Mouse (Mus musculus): ENCODE data around the gene Pten. TPM values are rescaled to one million over a fixed set of nuclear protein-coding genes. Genes with fewer than 3 reads are reported as not detected.

The Pten gene
- polyA plus RNA-seq (2015; fragmentation: Nextera tagmentation; extraction: Ambion mirVana): 2.4 and 2.6 TPM in 2 replicates

GRCm38 (mm10) chr19:32756900-32757725 lies at the start of gene Pten:
Gene Pten (plus strand): TSS chr19:32757497.
- peak within 1 kb of the TSS; percentile 94 for H3K27ac ChIP-seq (replicated peaks)
- under 1% methylated on average over 77 of the region's 77 CpGs for WGBS (ENCODE audit: insufficient replicate concordance)
- no peaks in the 10 kb centered on the region for H3K36me3 ChIP-seq (replicated peaks)
- H3K4me3 ChIP-seq (replicated peaks): peak within 1 kb of the TSS; percentile 98
- peak within 1 kb of the TSS; percentile 100 for H3K4me2 ChIP-seq
- peaks cover 10% of the 10 kb centered on the region for H3K27me3 ChIP-seq
- peak within 1 kb of the TSS; percentile 97 for H3K9ac ChIP-seq
- peaks cover 50% of the 10 kb centered on the region for H3K4me1 ChIP-seq (replicated peaks)
- H3K9me3 ChIP-seq (replicated peaks): no peaks in the 10 kb centered on the region
- ATAC-seq (ENCODE audit: insufficient read depth): peak; percentile 87

- H3K27me3 ChIP-seq: no peaks in the 10 kb centered on the region
- H3K9ac ChIP-seq: no peak overlapping the region
- H3K4me1 ChIP-seq (replicated peaks): peaks cover 27% of the 10 kb centered on the region
- no peak for ATAC-seq (ENCODE audit: insufficient read depth)
- H3K9me3 ChIP-seq (replicated peaks): no peaks in the 10 kb centered on the region
- WGBS (ENCODE audit: insufficient replicate concordance): 72% methylated on average over 5 of the region's 5 CpGs
- H3K4me3 ChIP-seq (replicated peaks): no peak overlapping the region
- H3K4me2 ChIP-seq: no peak overlapping the region
- H3K27ac ChIP-seq (replicated peaks): no peak overlapping the region
- H3K36me3 ChIP-seq (replicated peaks): peaks cover 21% of the 10 kb centered on the region
These were observed 48.3 kb upstream of the Pten start for GRCm38 (mm10) chr19:32708996-32709395.

- Histone ChIP-seq H3K9me3 (replicated peaks) (no peaks in the 10 kb centered on the region), H3K27me3 (no peaks in the 10 kb centered on the region), H3K4me2 (no peak overlapping the region), H3K9ac (no peak overlapping the region), H3K27ac (replicated peaks) (no peak overlapping the region), H3K36me3 (replicated peaks) (peaks cover 11% of the 10 kb centered on the region), H3K4me1 (replicated peaks) (peaks cover 32% of the 10 kb centered on the region), H3K4me3 (replicated peaks) (no peak overlapping the region)
- no peak for ATAC-seq (ENCODE audit: insufficient read depth)
- 39% methylated on average over 3 of the region's 3 CpGs for WGBS (ENCODE audit: insufficient replicate concordance)
These were observed 47.0 kb upstream of the Pten start for GRCm38 (mm10) chr19:32710288-32710687.

GRCm38 (mm10) chr19:32711761-32712541 lies 45.3 kb upstream of the Pten start:
- peak; percentile 95 for ATAC-seq (ENCODE audit: insufficient read depth)
- H3K9me3 ChIP-seq (replicated peaks): no peaks in the 10 kb centered on the region
- under 1% methylated on average over 63 of the region's 63 CpGs for WGBS (ENCODE audit: insufficient replicate concordance)
- no peaks in the 10 kb centered on the region for H3K36me3 ChIP-seq (replicated peaks)
- peak overlapping the region; percentile 88 for H3K4me2 ChIP-seq
- H3K9ac ChIP-seq: peak overlapping the region; percentile 84
- H3K27me3 ChIP-seq: no peaks in the 10 kb centered on the region
- H3K4me3 ChIP-seq (replicated peaks): peak overlapping the region; percentile 85
- peak overlapping the region; percentile 80 for H3K27ac ChIP-seq (replicated peaks)
- peaks cover 32% of the 10 kb centered on the region for H3K4me1 ChIP-seq (replicated peaks)

- ATAC-seq (ENCODE audit: insufficient read depth): peak; percentile 82
- Histone ChIP-seq H3K9me3 (replicated peaks) (no peaks in the 10 kb centered on the region), H3K4me2 (peak overlapping the region; percentile 88), H3K27ac (replicated peaks) (peak overlapping the region; percentile 80), H3K4me1 (replicated peaks) (peaks cover 32% of the 10 kb centered on the region), H3K4me3 (replicated peaks) (peak overlapping the region; percentile 85), H3K27me3 (no peaks in the 10 kb centered on the region), H3K36me3 (replicated peaks) (no peaks in the 10 kb centered on the region), H3K9ac (peak overlapping the region; percentile 84)
- WGBS (ENCODE audit: insufficient replicate concordance): 2% methylated on average over 11 of the region's 11 CpGs
These were observed 44.7 kb upstream of the Pten start for GRCm38 (mm10) chr19:32712588-32713042.

- Histone ChIP-seq H3K27me3 (no peaks in the 10 kb centered on the region), H3K4me1 (replicated peaks) (peaks cover 32% of the 10 kb centered on the region), H3K9ac (no peak overlapping the region), H3K9me3 (replicated peaks) (no peaks in the 10 kb centered on the region), H3K36me3 (replicated peaks) (no peaks in the 10 kb centered on the region), H3K4me2 (no peak overlapping the region), H3K4me3 (replicated peaks) (no peak overlapping the region), H3K27ac (replicated peaks) (no peak overlapping the region)
- WGBS (ENCODE audit: insufficient replicate concordance): 76% methylated on average over 3 of the region's 3 CpGs
- ATAC-seq (ENCODE audit: insufficient read depth): no peak
These were observed 43.8 kb upstream of the Pten start for GRCm38 (mm10) chr19:32713471-32713870.

- Histone ChIP-seq H3K36me3 (replicated peaks) (no peaks in the 10 kb centered on the region), H3K4me3 (replicated peaks) (no peak overlapping the region), H3K9me3 (replicated peaks) (no peaks in the 10 kb centered on the region), H3K27ac (replicated peaks) (no peak overlapping the region), H3K4me2 (no peak overlapping the region), H3K9ac (no peak overlapping the region), H3K27me3 (no peaks in the 10 kb centered on the region), H3K4me1 (replicated peaks) (peaks cover 27% of the 10 kb centered on the region)
- WGBS (ENCODE audit: insufficient replicate concordance): 1% methylated on average over 3 of the region's 3 CpGs
- no peak for ATAC-seq (ENCODE audit: insufficient read depth)
These were observed 42.1 kb upstream of the Pten start for GRCm38 (mm10) chr19:32715201-32715600.

- ATAC-seq (ENCODE audit: insufficient read depth): no peak
- Histone ChIP-seq H3K4me2 (no peak overlapping the region), H3K9me3 (replicated peaks) (no peaks in the 10 kb centered on the region), H3K4me1 (replicated peaks) (peaks cover 24% of the 10 kb centered on the region), H3K36me3 (replicated peaks) (no peaks in the 10 kb centered on the region), H3K4me3 (replicated peaks) (no peak overlapping the region), H3K27me3 (no peaks in the 10 kb centered on the region), H3K27ac (replicated peaks) (no peak overlapping the region), H3K9ac (no peak overlapping the region)
These were observed 41.6 kb upstream of the Pten start for GRCm38 (mm10) chr19:32715681-32716080.

- Histone ChIP-seq H3K4me1 (replicated peaks) (peaks cover 14% of the 10 kb centered on the region), H3K9ac (no peak overlapping the region), H3K4me3 (replicated peaks) (no peak overlapping the region), H3K9me3 (replicated peaks) (no peaks in the 10 kb centered on the region), H3K27ac (replicated peaks) (no peak overlapping the region), H3K36me3 (replicated peaks) (no peaks in the 10 kb centered on the region), H3K27me3 (no peaks in the 10 kb centered on the region), H3K4me2 (no peak overlapping the region)
- ATAC-seq (ENCODE audit: insufficient read depth): no peak
- 48% methylated on average over 3 of the region's 3 CpGs for WGBS (ENCODE audit: insufficient replicate concordance)
These were observed 39.7 kb upstream of the Pten start for GRCm38 (mm10) chr19:32717590-32717989.

GRCm38 (mm10) chr19:32720319-32720718 lies 37.0 kb upstream of the Pten start:
- no peak overlapping the region for H3K9ac ChIP-seq

GRCm38 (mm10) chr19:32723817-32724216 lies 33.5 kb upstream of the Pten start:
- no peak for ATAC-seq (ENCODE audit: insufficient read depth)
- no peaks in the 10 kb centered on the region for H3K36me3 ChIP-seq (replicated peaks)
- H3K4me3 ChIP-seq (replicated peaks): no peak overlapping the region
- WGBS (ENCODE audit: insufficient replicate concordance): 51% methylated on average over 7 of the region's 7 CpGs
- no peak overlapping the region for H3K4me2 ChIP-seq
- H3K9me3 ChIP-seq (replicated peaks): no peaks in the 10 kb centered on the region
- H3K27ac ChIP-seq (replicated peaks): no peak overlapping the region
- H3K27me3 ChIP-seq: peaks cover 19% of the 10 kb centered on the region
- no peak overlapping the region for H3K9ac ChIP-seq
- H3K4me1 ChIP-seq (replicated peaks): no peaks in the 10 kb centered on the region

More at GRCm38 (mm10) chr19:32720319-32720718, 37.0 kb upstream of the Pten start:
- no peaks in the 10 kb centered on the region for H3K4me1 ChIP-seq (replicated peaks)
- no peak for ATAC-seq (ENCODE audit: insufficient read depth)
- H3K9me3 ChIP-seq (replicated peaks): no peaks in the 10 kb centered on the region
- no peaks in the 10 kb centered on the region for H3K27me3 ChIP-seq
- WGBS (ENCODE audit: insufficient replicate concordance): 89% methylated on average over 1 of the region's 1 CpGs
- H3K4me3 ChIP-seq (replicated peaks): no peak overlapping the region
- no peak overlapping the region for H3K4me2 ChIP-seq
- no peak overlapping the region for H3K27ac ChIP-seq (replicated peaks)
- H3K36me3 ChIP-seq (replicated peaks): no peaks in the 10 kb centered on the region

Measured in liver, embryonic 15.5 days (tissue).